Mouse (Mus musculus) spleen, embryonic (tissue): ENCODE measurements around the gene Cpne2.

Experiments
- CTCF ChIA-PET: fragments of 350-600 bp; sonication (Branson Sonifier 250); formaldehyde crosslinking; loops from one replicate; lab custom pipeline; 2022; lab: Charles Lee

Cpne2 gene

GRCm38 (mm10) chr8:94532873-94533671 is at the start of gene Cpne2:
Cpne2 (plus strand) TSS chr8:94532990.
- CTCF ChIA-PET: no interaction called here

DNA sequence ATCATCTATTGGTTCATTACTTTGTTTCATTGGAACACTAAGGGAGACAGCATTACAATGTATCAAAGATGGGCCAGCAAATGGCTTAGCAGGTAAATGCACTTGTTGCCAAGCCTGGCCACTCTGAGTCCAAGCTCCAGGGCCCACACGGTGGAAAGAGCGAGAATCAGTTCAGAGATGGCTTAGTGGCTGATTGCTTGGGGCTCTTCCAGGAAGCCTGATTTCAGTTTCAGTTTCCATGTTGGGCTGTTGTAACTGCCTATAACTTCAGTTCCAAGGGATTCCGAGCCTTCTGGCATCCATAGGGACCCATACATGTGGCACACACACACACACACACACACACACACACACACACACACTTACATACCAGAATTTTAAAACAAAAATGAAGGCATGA is 47.5 kb upstream of the Cpne2 start:
- CTCF ChIA-PET: interaction anchor here (0.5 kb wide), 1 partner anchor 177 kb away, joined by 3 read pairs; no protein-coding TSS in a partner anchor

- CTCF ChIA-PET: interaction anchor here (0.5 to 1.0 kb wide), 2 partner anchors 153 to 176 kb away, joined by 3 to 9 read pairs; no protein-coding TSS in a partner anchor
These were observed 46.9 kb upstream of the Cpne2 start for GRCm38 (mm10) chr8:94485882-94486281.

DNA sequence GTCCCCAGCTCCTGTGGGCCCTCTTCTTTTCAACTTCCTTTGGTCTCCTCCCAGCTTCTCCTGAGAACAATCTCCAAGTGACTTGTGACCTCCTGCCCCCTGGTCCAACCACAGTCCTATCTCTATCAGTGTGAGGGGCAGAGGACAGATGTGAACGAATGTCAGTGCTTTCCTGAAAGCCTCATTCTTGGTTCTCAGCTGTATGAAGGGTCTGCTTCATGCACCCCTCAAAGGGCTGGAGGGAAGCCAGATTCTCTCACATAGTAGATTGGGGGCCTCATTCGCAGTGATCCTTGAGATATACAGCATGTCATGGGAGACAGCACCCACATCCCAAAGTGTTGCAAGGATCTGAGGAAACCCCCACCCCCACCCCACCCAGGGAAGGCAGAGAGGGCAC is 44.8 kb upstream of the Cpne2 start:
- CTCF ChIA-PET: interaction anchor here (1.0 kb wide), 1 partner anchor 105 kb away, joined by 3 read pairs; no protein-coding TSS in a partner anchor

DNA sequence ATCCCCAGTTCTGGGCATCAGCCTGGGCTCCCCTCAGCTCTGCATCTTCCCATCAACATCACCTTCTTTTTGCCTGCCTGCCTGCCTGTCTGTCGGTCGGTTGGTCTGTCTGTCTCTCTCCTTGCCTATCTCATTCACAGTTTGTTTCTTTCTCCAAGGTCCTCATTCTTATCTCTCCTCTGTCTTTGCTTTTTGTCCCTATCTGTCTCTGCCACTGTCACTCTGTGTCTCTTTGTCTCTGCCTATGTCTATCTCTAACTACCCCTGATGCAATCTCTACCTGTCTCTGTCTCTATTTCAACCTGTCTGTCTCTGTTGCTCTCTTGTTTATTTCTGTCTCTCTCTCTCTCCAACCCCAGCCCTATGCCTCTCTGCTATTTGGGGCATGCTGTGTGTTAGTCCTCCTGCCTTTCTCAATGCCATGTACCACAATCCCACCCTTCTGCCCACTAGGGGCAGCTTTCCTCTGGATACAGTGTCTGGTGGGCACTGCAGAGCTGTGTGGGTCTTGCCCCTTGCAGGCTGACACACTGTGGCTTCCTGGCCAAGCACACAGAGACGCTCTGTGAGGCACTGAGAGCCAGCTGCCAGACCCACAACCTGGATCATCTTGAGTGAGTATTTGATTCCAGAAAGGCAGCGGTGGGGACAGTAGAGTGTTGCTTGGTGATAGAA is 42.8 kb upstream of the Cpne2 start:
- CTCF ChIA-PET: no interaction called here

- CTCF ChIA-PET: interaction anchor here (0.6 to 1.3 kb wide), 3 partner anchors 30 to 162 kb away, joined by 3 to 10 read pairs (median 5); no protein-coding TSS in a partner anchor
These were observed 40.6 kb upstream of the Cpne2 start for GRCm38 (mm10) chr8:94492021-94492681.

DNA sequence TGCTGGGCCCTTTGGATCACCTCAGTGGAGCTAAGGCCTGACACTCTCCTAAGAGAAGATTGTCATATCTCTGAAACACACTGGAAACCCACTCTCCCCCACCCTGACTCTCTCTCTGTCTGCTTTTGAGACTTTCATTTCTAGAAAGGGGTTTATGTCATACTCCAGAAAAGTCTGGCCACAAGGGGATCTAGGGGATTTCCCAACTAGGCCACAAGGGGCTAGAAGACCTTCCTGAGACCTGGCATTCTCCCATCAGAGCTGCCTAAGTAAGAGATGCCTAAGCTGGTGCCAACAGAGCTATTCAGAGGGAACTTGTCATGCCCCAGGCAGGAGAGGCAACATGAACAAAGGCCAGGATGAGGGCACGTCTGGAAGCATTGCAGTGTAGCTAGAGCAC is 39.5 kb upstream of the Cpne2 start:
- CTCF ChIA-PET: interaction anchor here (0.6 to 1.1 kb wide), 2 partner anchors 32 to 74 kb away, joined by 3 read pairs; no protein-coding TSS in a partner anchor

GRCm38 (mm10) chr8:94515430-94516208 is 17.2 kb upstream of the Cpne2 start:
- CTCF ChIA-PET: no interaction called here

GRCm38 (mm10) chr8:94516209-94516593 is 16.6 kb upstream of the Cpne2 start:
- CTCF ChIA-PET: no interaction called here

DNA sequence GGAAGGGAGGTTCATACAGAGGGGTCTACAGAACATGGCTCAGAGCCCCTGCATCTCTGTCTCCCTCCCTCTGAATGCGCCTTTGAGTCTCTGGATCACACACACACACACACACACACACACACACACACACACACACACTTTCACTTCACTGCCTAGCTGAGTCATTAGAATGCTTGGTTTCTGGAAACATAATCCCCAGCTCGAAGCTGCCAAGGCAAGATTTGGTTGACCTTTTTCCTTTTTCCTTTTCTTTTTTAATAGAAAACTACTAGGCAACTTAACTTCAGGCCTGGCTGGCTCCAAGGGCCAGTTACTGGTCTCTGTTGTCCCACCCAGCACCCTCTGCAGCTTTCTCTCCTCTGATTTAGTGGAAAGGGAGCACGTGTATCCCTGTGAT is 16.0 kb upstream of the Cpne2 start:
- CTCF ChIA-PET: interaction anchor here (0.6 kb wide), 1 partner anchor 503 kb away, joined by 6 read pairs; no protein-coding TSS in a partner anchor

DNA sequence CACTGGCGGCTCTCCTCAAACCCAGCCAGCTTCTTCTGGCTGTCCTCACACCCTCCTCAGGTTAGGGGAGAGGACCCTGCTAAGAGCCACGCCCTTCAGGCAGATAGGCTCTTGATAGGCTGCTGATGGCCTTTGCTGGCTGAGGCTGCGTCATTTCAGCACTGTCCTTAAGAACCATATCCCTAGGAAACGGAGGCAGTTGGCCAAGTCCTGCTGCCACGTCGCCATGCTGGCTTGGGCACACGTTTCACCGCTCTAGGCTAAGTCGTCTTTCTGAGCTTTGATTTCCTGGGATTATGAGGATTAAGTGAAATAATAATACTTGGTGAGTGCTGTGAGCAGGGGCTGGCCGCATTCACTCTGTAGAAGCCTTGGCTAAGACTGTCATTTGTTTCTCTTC is 14.5 kb upstream of the Cpne2 start:
- CTCF ChIA-PET: no interaction called here

GRCm38 (mm10) chr8:94519021-94519420 is 13.8 kb upstream of the Cpne2 start:
- CTCF ChIA-PET: no interaction called here

DNA sequence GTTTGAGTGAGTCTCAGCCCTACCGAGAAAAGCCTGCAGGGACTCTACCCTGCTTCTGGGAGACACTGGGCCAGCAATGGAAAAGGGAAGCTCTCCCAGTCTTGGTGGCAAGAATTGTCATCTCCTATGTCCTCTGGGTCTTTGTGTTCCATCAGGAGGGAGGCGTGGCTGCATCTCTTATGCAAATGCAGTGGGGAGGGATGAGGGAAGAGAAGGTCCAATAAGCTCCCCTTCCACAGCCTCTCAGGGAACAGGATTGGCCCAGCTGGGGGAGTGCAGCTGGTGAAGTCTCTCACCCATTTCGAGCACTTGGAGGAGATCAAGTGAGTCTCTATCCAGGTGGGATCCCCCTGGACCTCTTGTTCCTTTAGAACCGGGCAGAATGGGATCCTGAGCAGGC is 11.3 kb upstream of the Cpne2 start:
- CTCF ChIA-PET: no interaction called here

GRCm38 (mm10) chr8:94522482-94522881 is 10.3 kb upstream of the Cpne2 start:
- CTCF ChIA-PET: no interaction called here

- CTCF ChIA-PET: no interaction called here
These were observed 8.2 kb upstream of the Cpne2 start for GRCm38 (mm10) chr8:94524554-94524953.

- CTCF ChIA-PET: no interaction called here
These were observed 5.6 kb upstream of the Cpne2 start for GRCm38 (mm10) chr8:94527178-94527577.

DNA sequence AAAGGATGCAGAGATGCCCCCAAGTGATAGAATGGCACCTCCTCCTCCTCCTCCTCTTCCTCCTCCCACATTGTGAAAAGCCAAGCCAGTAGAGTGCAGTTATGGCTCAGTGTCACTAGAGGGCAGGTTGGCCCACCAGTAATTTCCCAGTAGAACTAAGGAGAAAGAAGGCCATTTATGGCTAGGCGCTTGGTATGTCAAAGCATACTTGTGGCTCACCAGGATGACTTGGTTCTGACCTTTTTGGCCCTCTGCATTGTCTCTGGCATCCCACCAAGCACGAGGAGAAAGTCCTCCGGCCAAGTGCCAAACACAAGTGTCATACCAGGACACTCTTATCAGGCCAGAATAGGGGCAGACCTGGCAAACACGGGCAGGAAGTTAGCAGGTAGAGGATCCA is 4.5 kb upstream of the Cpne2 start:
- CTCF ChIA-PET: no interaction called here

DNA sequence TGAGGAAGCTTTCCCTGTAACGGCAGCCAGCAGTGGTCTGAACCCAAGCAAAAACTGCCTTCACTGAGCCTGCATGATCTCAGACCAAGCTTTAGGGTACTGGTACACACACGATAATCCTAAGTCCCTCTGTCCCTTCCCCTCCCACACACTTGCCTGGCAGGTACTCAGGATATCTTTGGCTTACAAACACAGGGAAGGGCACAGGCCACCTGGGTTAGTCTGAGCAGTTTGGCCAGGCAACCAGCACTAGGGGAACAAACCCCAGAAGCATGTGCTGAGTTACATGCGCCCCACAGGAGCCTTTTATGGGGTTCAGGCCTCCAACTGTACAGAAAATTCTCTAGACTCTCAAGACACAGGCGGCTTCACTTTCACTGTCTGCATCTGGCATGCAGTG is 2.9 kb upstream of the Cpne2 start:
- CTCF ChIA-PET: no interaction called here

DNA sequence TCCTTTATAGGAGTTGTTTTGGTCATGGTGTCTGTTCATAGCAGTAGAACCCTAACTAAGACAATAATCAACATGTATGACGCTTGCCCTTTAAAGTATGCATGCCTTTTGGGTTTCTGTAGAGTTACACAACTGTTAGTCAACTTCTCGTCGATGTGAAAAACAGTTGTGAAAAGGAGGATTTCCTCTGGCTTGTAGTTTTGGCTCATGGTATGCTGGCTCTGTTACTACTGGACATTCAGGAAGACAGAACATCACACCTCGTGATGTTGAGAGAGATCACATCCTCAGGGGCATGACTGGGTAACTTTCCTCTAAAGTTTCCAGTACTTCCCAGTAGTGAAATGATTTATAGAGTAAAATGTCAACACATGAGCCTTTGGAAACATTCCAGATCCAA is 2.1 kb upstream of the Cpne2 start:
- CTCF ChIA-PET: no interaction called here

- CTCF ChIA-PET: no interaction called here
These were observed 790 bp upstream of the Cpne2 start for GRCm38 (mm10) chr8:94532000-94532399.

GRCm38 (mm10) chr8:94532525-94532872 is 291 bp upstream of the Cpne2 start:
- CTCF ChIA-PET: no interaction called here
